Mouse (Mus musculus): ENCODE measurements at regions not wholly inside any gene's neighbourhood (a gene's known extent, or its start where the extent isn't known, plus 50 kb on each side); places are given as distances from the start of the nearest gene placed in this dataset.
A peak's percentile ranks its signal among the peaks of the same experiment; 100 is the strongest.
"Not testable (repeated sequence)": the region's sequence is repeated elsewhere in the genome, so short reads cannot be mapped to it uniquely, and the experiment has no call there.

GRCm38 (mm10) chr13:52088319-52088718, 241.8 kb downstream of the Gadd45g start:
- DNase-seq (ENCODE audit: low spot score in 2 of 2), result no peak

- DNase-seq (ENCODE audit: low spot score in 2 of 2), result no peak
These were observed 243.9 kb downstream of the Gadd45g start for GRCm38 (mm10) chr13:52090365-52090764.

GRCm38 (mm10) chr13:52094785-52095184, 248.3 kb downstream of the Gadd45g start:
- DNase-seq (ENCODE audit: low spot score in 2 of 2), result no peak

GRCm38 (mm10) chr13:52096506-52096905, 250.0 kb downstream of the Gadd45g start:
- DNase-seq (ENCODE audit: low spot score in 2 of 2), result no peak

- DNase-seq (ENCODE audit: low spot score in 2 of 2), result no peak
These were observed 259.6 kb downstream of the Gadd45g start for GRCm38 (mm10) chr13:52105989-52106642.

DNA sequence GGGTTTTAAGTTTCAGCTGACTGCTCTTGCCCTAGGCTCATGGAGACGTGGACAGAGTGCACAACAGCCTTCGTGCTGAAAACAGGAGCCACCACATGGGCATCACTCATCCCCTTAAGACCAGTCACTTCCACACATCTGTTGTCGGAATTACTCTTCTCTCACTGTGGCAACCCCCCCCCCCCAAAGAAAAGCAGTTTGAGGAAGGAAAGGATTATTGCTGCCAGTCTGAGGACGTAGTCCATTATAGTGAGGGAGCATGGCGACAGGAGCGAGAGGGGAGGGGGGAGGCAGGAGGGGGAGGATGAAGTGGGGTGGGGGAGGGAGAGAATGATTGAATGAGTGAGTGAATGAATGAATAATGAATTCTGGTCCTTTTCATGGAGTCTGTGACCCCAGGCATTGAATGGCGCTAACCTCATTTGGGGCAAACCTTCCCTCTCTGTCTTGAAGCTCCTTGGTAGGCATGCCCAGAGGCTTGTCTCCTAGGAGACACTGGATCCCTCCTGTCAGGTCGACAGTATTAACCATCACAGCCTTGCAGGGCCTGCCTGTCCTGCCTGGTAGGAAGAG, 262.0 kb downstream of the Gadd45g start:
- DNase-seq (ENCODE audit: low spot score in 2 of 2), result no peak

DNA sequence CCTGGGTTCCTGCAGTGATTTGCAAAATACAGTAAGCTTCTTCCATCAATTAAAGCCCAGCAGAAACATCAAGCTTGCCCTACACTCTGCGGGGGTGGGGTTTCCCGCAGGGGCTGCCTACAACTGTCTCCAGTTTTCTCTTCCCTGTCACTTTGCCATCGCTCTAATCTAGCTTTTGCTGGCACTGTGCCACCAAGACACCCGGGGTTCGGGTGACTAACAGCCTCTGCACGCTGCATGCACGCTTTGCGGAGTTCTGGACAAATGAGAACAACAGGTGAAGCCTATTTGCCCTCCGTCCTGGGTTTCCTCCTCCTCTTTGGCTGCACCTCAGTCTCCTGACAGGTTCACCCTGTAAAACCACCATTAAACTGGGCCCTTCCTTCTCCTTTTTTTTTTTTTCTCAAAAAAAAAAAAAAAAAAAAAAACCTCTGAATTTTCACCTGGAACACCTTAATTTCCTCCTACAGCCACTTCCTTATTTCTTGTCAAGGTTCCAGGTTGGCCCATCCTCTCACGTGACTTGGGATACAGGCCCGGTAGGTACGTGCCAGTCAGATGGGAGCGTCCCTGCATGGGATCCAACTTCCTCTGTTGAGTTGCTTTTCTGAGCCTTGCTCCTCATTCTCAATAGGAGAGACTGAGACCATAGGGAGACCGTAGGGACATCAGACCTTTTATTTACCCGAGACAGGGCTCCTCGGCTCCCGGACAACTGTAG, 262.7 kb downstream of the Gadd45g start:
- peak; percentile 43 to 56 for DNase-seq (ENCODE audit: low spot score in 2 of 2)

DNA sequence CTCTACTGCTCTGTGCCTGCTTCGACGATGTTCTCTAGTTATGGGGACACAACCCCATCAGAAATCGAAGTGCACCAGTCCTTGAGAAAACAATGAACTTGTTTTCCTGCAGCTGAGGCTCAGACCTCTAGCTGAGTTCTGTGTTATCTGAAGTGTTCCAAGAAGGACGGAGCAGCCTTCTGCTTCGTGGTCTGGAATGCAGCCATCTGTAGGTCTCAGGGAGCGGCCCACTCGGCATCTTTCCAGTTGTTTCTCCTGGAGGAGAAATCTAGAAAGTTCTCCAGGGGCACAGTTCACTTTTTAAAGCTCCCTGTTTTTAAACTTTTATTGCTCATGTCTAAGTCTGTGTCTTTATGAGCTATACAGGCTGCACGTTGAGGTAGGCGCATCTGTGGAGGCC, 264.3 kb downstream of the Gadd45g start:
- no peak for DNase-seq (ENCODE audit: low spot score in 2 of 2)

- peak; percentile 45 to 47 for DNase-seq (ENCODE audit: low spot score in 2 of 2)
These were observed 267.1 kb downstream of the Gadd45g start for GRCm38 (mm10) chr13:52113549-52113948.

DNA sequence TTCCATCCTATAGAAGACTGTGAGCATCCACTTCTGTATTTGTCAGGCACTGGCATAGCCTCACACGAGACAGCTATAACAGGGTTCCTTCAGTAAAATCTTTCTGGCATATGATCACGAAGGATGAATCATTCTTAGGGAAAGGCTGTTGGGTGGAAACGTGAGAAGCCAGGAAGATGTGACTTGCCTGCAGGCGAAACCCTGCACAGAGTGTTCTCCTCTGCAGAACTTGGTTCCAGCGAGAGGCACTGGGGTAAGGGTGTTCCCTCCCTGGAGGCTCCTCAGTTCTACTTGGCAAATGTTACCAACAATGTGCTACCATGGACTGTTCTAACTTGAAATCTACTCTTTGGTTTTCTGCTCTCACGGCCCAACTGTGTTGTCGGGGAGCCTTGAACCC, 268.0 kb downstream of the Gadd45g start:
- DNase-seq (ENCODE audit: low spot score in 2 of 2), result no peak

DNA sequence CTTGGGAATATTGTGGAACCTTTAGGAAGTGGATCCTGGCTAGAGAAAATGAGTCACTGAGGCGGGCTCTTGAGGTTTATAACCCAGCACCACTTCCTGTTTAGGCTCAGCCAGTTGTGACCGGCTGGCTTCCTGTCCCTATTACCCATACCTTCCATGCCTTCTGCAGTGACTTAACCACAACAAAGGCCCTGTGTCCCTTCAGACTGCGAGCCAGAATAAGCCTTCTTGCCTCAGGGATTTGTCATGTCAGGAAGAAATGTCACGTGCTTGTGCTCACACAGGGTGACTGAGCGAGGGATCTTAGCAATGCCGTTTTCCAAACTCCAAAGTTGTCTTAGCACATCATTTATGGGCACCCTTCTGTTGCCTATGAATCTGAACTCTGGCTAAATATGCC, 268.5 kb downstream of the Gadd45g start:
- DNase-seq (ENCODE audit: low spot score in 2 of 2), result no peak

GRCm38 (mm10) chr13:52116241-52116640, 269.8 kb downstream of the Gadd45g start:
- no peak for DNase-seq (ENCODE audit: low spot score in 2 of 2)

DNA sequence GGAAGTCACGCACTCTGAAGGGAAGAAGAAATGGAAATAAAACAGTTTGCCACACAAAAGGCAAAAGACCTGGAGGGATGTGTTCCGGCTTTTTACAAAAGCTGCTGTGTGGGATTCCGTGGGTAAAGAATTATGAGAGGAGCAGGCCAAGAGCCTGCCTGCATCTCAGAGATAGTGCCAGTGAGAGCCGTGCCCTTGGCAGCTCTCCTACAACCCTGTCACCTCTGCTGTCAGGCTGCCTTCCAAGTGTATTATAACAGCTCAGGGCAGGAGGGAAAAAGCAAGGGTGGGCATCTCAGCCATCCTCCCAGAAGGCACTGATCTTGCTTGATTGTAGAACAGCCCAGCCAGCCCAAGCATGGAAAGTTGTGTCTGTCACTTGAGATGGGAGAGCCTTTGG, 270.3 kb downstream of the Gadd45g start:
- no peak for DNase-seq (ENCODE audit: low spot score in 2 of 2)

DNA sequence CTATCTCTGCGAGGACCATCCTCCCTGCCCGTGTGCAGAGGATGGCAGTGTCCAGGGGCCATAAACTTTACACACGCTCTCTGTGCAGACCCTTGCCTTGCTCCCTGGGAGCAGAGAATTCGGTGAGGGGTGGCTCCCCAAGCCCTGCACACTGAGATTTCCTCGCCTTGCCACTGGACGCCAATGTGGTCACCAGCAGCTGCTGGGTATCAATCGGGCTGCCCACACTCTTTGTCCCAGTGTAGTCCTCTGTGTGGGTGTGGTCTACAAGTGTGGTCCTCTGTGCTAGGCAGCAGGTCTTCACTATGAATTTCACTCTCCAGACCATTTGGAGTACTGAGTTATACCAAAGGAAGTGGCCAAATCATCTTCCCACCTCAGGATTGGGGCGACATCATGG, 274.3 kb downstream of the Gadd45g start:
- DNase-seq (ENCODE audit: low spot score in 2 of 2), result no peak

GRCm38 (mm10) chr13:52125037-52125436, 278.6 kb downstream of the Gadd45g start:
- no peak for DNase-seq (ENCODE audit: low spot score in 2 of 2)

DNA sequence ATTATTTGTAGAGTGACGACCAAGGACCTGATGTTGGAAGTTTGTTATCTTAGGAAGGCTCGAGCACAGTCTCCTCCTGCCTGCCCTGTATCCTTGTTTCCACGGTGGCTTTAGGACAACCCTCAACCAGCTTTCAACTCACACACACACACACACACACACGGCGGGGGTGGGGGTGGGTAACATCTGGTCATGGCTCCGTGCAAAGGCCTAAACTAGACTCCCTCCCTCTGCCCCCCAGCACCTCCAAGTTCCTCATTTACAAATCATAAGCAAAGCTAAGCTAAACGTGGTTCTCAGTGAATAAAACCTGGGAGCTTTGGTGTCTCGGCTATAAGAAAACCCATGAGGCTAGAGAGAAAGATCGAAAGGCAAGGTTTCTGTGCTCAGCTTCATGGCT, 281.3 kb downstream of the Gadd45g start:
- DNase-seq (ENCODE audit: low spot score in 2 of 2), result no peak

DNA sequence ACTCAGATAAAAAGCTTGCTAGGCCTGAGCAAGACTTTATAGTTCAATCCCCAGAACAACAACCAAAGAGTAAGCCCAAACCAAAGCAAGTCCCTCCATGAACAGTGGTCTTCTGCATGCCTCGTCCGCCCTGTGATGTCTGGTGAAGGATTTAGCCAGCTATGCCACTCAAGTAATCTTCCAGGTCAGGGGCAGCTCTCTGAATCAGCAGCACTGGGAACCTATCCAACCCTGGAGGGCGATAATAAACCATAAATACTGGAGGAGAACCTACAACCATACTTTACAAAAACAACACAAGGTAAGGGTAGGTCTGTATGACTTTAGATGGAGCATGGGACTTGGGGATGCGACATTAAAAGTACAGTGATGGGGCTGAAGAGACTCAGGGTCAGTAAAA, 283.0 kb downstream of the Gadd45g start:
- DNase-seq (ENCODE audit: low spot score in 2 of 2), result no peak

GRCm38 (mm10) chr13:52133202-52133601, 286.7 kb downstream of the Gadd45g start:
- no peak for DNase-seq (ENCODE audit: low spot score in 2 of 2)

DNA sequence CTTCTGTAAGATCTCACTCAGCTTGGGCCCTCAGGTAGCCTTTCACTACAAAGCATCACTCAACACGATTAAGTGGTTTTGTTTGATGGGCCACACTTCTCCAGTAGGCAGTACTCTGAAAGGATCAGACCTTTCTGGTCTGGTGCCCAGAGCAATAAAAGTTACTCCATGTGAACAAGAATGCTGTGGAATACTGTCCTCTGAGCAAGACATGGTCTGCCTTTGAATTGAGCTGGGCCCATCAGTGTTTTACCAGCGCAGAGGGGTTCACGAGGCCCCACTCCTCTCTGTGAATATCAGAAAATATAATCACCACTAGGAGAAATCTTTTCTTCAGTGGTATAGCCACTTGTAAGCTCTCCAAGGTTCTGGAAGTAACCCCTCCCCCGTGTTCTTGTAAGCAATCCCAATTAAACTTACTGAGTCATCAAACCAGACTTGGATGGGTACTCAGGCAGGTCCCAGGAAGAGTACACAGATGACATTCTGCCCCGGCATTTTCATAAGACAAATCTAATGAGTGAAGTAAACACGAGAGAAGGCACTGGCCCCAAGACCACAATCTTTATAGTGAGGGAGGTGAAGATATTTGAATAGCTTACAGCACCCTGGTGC, 292.0 kb downstream of the Gadd45g start:
- DNase-seq (ENCODE audit: low spot score in 2 of 2), result no peak

- no peak for DNase-seq (ENCODE audit: low spot score in 2 of 2)
These were observed 292.8 kb downstream of the Gadd45g start for GRCm38 (mm10) chr13:52139140-52139809.

- DNase-seq (ENCODE audit: low spot score in 2 of 2), result no peak
These were observed 293.7 kb downstream of the Gadd45g start for GRCm38 (mm10) chr13:52140221-52140620.

GRCm38 (mm10) chr13:52144066-52144465, 297.6 kb downstream of the Gadd45g start:
- DNase-seq (ENCODE audit: low spot score in 2 of 2), result not testable (repeated sequence)
